Mouse (Mus musculus) stomach, postnatal 0 days (tissue): ENCODE data around the gene Tbc1d9. TPM values are rescaled to one million over a fixed set of nuclear protein-coding genes. Genes with fewer than 3 reads are reported as not detected.
"Not testable (repeated sequence)": the region's sequence is repeated elsewhere in the genome, so short reads cannot be mapped to it uniquely, and the experiment has no call there.

Source experiments
- ATAC-seq: fragments of 200-750 bp; cut with Nextera tagmentation; 2 replicates; pipeline ENCODE4 v1.8.0; 2017; ENCODE audit not compliant: low FRiP score, low TSS enrichment
- DNase-seq: peaks from one replicate; pipeline ENCODE4 v3.0.0-alpha.2; 2016; ENCODE audit warnings: low spot score
- H3K27ac ChIP-seq: fragments of 300-500 bp; sonication (generic); replicated peaks from 2 replicates; pipeline ENCODE4 v1.5.1; 2014; ENCODE audit warnings: mild to moderate bottlenecking, control low read depth
- H3K27me3 ChIP-seq: fragments of 300-500 bp; sonication (generic); 2 replicates; pipeline ENCODE4 v1.6.1; 2014; ENCODE audit warnings: low read length; ENCODE audit not compliant: control insufficient read depth, insufficient read depth
- H3K36me3 ChIP-seq: fragments of 300-500 bp; sonication (generic); 2 replicates; pipeline ENCODE4 v1.6.1; 2014; ENCODE audit warnings: low read length, mixed read lengths; ENCODE audit not compliant: control insufficient read depth, insufficient read depth
- H3K4me1 ChIP-seq: fragments of 300-500 bp; sonication (generic); replicated peaks from 2 replicates; pipeline ENCODE4 v1.6.1; 2014; ENCODE audit warnings: antibody characterized with exemption; ENCODE audit not compliant: control insufficient read depth, insufficient read depth
- H3K4me2 ChIP-seq: fragments of 300-500 bp; sonication (generic); replicated peaks from 2 replicates; pipeline ENCODE4 v1.6.1; 2014; ENCODE audit warnings: low read depth, mild to moderate bottlenecking, control low read depth, moderate library complexity
- H3K4me3 ChIP-seq: fragments of 300-500 bp; sonication (generic); 2 replicates; pipeline ENCODE4 v1.5.1; 2014; ENCODE audit warnings: low read depth, low read length, control low read depth
- H3K9ac ChIP-seq: fragments of 300-500 bp; sonication (generic); 2 replicates; pipeline ENCODE4 v1.6.1; 2014; ENCODE audit warnings: mild to moderate bottlenecking, low read length, control low read depth, mixed read lengths
- H3K9me3 ChIP-seq: fragments of 300-500 bp; sonication (generic); 2 replicates; pipeline ENCODE4 v1.6.1; 2016; ENCODE audit warnings: low read length; ENCODE audit not compliant: control insufficient read depth
- CTCF ChIP-seq: IDR thresholded peaks from 2 replicates; pipeline ENCODE4 v1.5.1; 2016; ENCODE audit warnings: antibody characterized with exemption, low read depth, mild to moderate bottlenecking, moderate library complexity
- EP300 ChIP-seq: optimal IDR thresholded peaks from 2 replicates; pipeline ENCODE3; 2016; ENCODE audit warnings: antibody characterized with exemption
- WGBS: fragments of 180-500 bp; shearing (Covaris S2); extraction: QIAGEN DNeasy Blood & Tissue Kit; methylation state at CpG from one replicate; pipeline ENCODE4 v1.1.7; 2014; 5-methylcytosine and 5-hydroxymethylcytosine counted together
- polyA plus RNA-seq: library from polyadenylated mRNA; unstranded; fragments of >200 nt; fragmentation: Nextera tagmentation; extraction: Ambion mirVana; gene quantifications from 2 replicates; pipeline ENCODE4 v1.2.1, GENCODE M21; 2015

The Tbc1d9 gene
- polyA plus RNA-seq, 1 experiment from 2014 or later = 2.6 TPM

DNA sequence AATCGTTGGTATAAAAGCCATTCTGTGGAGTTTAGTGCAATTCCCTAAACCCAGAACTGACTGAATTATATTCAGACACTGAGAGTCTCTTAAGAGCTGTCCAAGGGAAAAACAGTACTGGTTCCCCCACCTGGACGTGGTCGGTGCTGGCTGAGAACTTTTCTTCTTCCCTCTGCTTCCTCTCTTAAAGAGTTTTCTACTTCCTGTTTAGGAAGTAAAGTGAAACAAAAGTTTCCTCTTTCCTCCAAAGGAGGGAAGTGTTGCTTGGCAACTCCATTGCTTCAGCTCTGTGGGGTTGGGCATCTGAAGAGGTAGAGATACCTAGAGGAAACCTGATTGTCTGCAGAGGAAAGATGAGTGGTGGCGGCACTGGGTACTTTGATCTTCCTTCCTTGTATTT, 132.2 kb downstream of the Tbc1d9 start:
- no peak overlapping the region for H3K27ac ChIP-seq
- no peak overlapping the region for H3K4me3 ChIP-seq
- no peak for DNase-seq
- no peak overlapping the region for H3K9ac ChIP-seq
- ATAC-seq = no peak
- no peaks in the 10 kb centered on the region for H3K27me3 ChIP-seq
- TF ChIP-seq CTCF (no peak), EP300 (no peak)
- no peak overlapping the region for H3K4me2 ChIP-seq
- no peaks in the 10 kb centered on the region for H3K4me1 ChIP-seq
- no peaks in the 10 kb centered on the region for H3K36me3 ChIP-seq
- no peaks in the 10 kb centered on the region for H3K9me3 ChIP-seq
- 54% methylated on average over 4 of the region's 4 CpGs for WGBS

- Histone ChIP-seq H3K4me2 (no peak overlapping the region), H3K27me3 (no peaks in the 10 kb centered on the region), H3K9me3 (no peaks in the 10 kb centered on the region), H3K4me1 (no peaks in the 10 kb centered on the region), H3K9ac (no peak overlapping the region), H3K4me3 (no peak overlapping the region), H3K27ac (no peak overlapping the region), H3K36me3 (no peaks in the 10 kb centered on the region)
- ATAC-seq (no peak), DNase-seq (no peak)
- TF ChIP-seq CTCF (peak; percentile 63), EP300 (no peak)
- 67% methylated on average over 1 of the region's 1 CpGs for WGBS
Observed at GRCm38 (mm10) chr8:83300135-83300534, 135.0 kb downstream of the Tbc1d9 start.

- TF ChIP-seq EP300 = no peak
- no peak for TF ChIP-seq CTCF
- Histone ChIP-seq H3K4me1 (no peaks in the 10 kb centered on the region), H3K4me3 (no peak overlapping the region), H3K4me2 (no peak overlapping the region), H3K9me3 (no peaks in the 10 kb centered on the region), H3K9ac (no peak overlapping the region), H3K27me3 (no peaks in the 10 kb centered on the region), H3K27ac (no peak overlapping the region), H3K36me3 (no peaks in the 10 kb centered on the region)
- WGBS = 100% methylated on average over 1 of the region's 1 CpGs
- ATAC-seq (no peak), DNase-seq (no peak)
Observed at GRCm38 (mm10) chr8:83304946-83305345, 139.8 kb downstream of the Tbc1d9 start.

- no peaks in the 10 kb centered on the region for H3K4me1 ChIP-seq
- DNase-seq = no peak
- no peak overlapping the region for H3K27ac ChIP-seq
- 86% methylated on average over 6 of the region's 6 CpGs for WGBS
- H3K9ac ChIP-seq = no peak overlapping the region
- no peak for ATAC-seq
- no peaks in the 10 kb centered on the region for H3K27me3 ChIP-seq
- no peak overlapping the region for H3K4me2 ChIP-seq
- H3K36me3 ChIP-seq = no peaks in the 10 kb centered on the region
- no peak overlapping the region for H3K4me3 ChIP-seq
- H3K9me3 ChIP-seq = no peaks in the 10 kb centered on the region
- TF ChIP-seq EP300 (no peak), CTCF (no peak)
Observed at GRCm38 (mm10) chr8:83309836-83310235, 144.7 kb downstream of the Tbc1d9 start.

DNA sequence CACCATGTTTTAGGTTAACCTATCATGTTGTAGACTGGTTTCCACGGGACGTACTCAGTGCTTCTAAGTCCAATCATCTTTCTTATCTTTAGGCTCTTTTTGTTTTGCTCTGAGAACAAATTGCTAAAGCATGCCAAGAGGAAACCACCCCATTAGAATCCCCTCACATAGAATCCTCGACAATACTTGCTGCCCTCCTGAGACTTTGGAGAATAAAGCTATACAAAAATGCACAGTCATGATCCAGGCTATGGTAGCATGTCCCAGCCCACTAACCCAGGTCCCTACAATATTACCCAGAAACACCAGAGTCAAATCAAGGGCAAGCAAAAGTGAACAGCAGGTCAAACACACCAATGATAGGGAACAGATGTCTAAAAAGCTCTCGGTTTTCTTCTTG, 149.9 kb downstream of the Tbc1d9 start:
- not testable (repeated sequence) for H3K9me3 ChIP-seq, H3K27ac ChIP-seq, H3K4me1 ChIP-seq, H3K9ac ChIP-seq, ATAC-seq, H3K4me3 ChIP-seq, DNase-seq, H3K27me3 ChIP-seq, H3K36me3 ChIP-seq, H3K4me2 ChIP-seq
- 78% methylated on average over 4 of the region's 4 CpGs for whole genome bisulfite sequencing

GRCm38 (mm10) chr8:83315691-83316090, 150.5 kb downstream of the Tbc1d9 start:
- 93% methylated on average over 2 of the region's 2 CpGs for WGBS
- no peak for DNase-seq
- Histone ChIP-seq H3K4me3 (no peak overlapping the region), H3K9me3 (no peaks in the 10 kb centered on the region), H3K9ac (no peak overlapping the region), H3K27ac (no peak overlapping the region), H3K27me3 (no peaks in the 10 kb centered on the region), H3K4me1 (no peaks in the 10 kb centered on the region), H3K4me2 (no peak overlapping the region), H3K36me3 (peaks cover 13% of the 10 kb centered on the region)
- no peak for ATAC-seq
- TF ChIP-seq CTCF = no peak
- TF ChIP-seq EP300 = no peak
